Mouse (Mus musculus) heart, postnatal 14 days (tissue): ENCODE data around the gene Pla2g12b. TPM values are rescaled to one million over a fixed set of nuclear protein-coding genes. Genes with fewer than 3 reads are reported as not detected.
"Not testable (repeated sequence)": the region's sequence is repeated elsewhere in the genome, so short reads cannot be mapped to it uniquely, and the experiment has no call there.

ENCODE experiments used
- DNase-seq, 2 experiments: peaks; one replicate each; pipeline ENCODE4 v3.0.0; 2021 to 2022
- intact Hi-C: fragments of 180-260 bp; cut with DNase I; formaldehyde crosslinking; loops from one replicate; pipeline ENCODE4 v1.15.1; 2025
- long read RNA-seq, 2 experiments: library from polyadenylated mRNA; stranded (forward); transcript quantifications; one replicate each; pipeline ENCODE4 v2.0.0; 2021
- total RNA-seq, 2 experiments: library from RNA; stranded (reverse); gene quantifications; 2 replicates each; pipeline ENCODE4 v1.2.3; 2021

Pla2g12b gene
- not detected for total RNA-seq
- long read RNA-seq, experiment 1 = 0 reads
- long read RNA-seq, experiment 2 = 0 reads

DNA sequence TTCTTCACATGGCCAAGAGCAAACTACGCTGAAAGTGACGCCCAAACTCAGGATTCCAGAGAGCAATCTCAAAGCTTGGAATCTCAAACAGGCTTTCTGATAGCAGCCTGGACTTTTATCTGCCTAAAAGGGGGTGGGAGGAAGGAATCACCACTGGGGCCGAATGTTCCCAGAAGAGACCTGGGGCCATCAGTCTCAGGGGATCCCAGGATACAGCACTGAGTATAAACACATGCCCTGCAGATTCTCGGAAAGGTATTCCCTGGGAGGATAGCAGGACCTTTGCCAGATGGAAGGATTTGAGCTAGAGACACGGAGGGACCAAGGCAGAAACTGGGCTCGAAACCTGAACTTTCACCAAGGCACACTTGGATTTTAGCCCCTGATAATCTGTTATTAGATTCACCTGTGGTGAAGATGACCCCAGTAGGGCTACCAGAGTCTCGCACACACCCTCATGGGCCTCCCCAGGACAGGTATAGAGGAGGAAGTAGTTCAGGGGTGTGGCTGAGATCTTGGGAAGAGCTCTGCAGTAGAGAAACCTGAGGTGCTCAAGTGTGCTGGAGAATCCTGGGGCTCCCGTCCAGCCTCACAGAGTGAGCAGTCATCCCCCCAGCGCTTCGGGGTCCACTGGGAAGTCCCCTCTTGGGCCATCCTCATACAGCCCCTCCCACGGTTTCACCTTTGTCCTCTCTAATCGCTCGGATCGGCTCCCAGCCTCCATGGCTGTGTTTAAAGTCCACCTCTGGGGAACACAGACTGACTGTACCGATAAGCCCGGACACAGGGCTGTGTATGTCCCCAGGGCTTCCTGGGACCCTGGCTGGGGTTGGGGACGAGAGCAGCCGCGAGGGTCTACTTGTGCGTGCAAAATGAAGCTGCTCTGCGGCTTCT is at the start of gene Pla2g12b:
Gene Pla2g12b (plus strand): TSS at position 762 of the 894 bp plus-strand sequence.
- no peak for DNase-seq
- intact Hi-C loops = no loop called here

DNA sequence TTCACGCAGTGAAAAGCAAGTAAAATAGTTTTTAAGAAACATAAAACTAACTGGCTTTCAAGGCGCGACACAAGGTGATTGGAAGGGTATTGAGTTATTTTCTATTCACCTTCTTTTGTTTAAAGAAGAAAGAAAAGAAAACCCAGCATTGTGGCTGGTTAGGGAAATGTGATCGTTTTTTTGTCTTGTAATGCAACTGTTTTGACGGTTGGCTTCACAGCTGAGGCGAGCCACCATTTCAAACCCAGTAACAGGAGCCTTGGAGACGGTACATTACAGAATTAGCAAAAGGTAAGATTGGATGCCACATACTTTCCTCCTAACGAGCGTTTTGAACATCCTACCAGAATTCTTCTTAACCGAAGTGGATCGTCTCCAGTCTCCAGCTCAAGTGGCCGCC is 49.3 kb upstream of the Pla2g12b start:
- intact Hi-C loops = loop anchor here (2.0 to 10.0 kb wide), 2 partner anchors 57 to 249 kb away; no protein-coding TSS in a partner anchor
- no peak for DNase-seq

DNA sequence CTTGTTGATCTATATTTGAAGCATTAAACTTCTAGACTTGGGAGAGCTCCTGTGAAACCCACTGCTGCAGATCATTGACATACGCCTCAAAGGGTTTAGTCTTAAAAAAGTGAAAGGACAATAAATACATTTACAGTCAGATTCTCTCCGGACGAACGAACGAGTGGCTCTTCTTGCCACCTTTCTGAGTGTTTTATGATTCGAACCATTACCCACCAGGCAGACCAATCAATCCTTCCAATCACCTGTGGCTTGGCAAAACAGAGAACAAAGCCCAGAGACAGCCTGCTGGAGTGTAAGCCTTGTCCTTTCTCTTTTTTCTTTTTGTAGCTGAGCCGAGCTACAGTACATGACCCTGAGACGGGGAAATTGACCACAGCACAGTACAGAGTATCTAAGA is 48.4 kb upstream of the Pla2g12b start:
- intact Hi-C loops = loop anchor here (2.0 to 10.0 kb wide), 3 partner anchors 58 to 250 kb away; no protein-coding TSS in a partner anchor

DNA sequence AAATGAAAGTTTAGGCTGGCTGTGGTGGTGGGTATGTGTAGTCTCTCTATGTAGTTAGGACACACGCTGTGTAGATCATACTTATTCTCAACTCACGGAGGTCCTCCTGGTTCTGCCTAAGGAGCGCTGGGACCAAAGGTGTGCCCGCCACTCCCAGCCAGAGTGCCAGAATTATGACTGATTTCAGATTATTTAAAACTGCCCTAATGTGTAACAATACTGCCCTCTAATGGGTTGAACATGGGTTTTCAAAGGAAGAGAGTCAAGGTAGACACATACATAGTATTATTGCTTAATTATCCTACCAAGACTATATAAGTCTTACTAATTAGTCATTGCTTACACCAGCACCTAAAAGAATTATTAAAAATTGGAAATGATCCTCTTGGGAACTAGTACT is 44.7 kb upstream of the Pla2g12b start:
- intact Hi-C loops = loop anchor here (1.0 to 10.0 kb wide), 4 partner anchors 48 to 254 kb away; no protein-coding TSS in a partner anchor
- DNase-seq = peak in 1 of 2 experiments; percentile 7

More for the DNA sequence above, 48.4 kb upstream of the Pla2g12b start:
- no peak for DNase-seq

DNA sequence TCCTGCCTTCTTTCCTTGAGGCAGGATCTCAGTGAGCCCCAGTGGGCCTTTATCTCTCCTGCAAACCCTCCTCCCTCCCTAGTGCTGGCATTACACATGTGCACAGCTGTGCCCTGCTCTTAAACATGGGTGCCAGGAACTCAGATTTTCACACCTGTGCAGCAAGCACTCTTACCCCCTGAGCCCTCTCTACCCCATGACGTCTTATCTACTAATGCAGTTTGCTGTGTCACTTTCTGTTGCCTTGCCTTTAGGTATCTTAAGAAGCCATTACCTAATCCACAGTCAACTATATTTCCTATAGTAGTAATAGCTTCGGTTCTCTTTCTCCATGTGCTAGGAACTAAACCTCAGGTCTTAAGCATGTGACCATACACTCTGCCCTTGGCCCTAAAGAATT is 40.3 kb upstream of the Pla2g12b start:
- no peak for DNase-seq
- intact Hi-C loops = no loop called here

DNA sequence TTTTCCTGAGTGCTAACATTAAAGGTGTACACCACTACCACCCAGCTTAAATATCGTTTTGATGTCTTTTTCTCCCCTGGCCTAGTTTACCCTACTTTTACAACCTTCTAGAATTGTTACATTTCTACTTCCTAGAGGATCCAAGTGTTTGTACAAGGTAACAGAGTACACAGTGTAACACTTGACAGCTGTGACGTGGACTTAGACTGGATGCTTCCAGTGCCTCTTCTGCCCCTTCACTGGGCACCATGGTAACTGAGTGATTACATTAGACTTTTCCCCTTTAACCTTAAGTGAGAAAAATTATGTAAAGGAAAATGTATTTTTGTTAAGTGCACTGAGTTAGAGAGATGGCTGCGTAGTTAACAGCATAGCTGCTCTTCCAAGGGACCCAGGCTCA is 38.9 kb upstream of the Pla2g12b start:
- no peak for DNase-seq

DNA sequence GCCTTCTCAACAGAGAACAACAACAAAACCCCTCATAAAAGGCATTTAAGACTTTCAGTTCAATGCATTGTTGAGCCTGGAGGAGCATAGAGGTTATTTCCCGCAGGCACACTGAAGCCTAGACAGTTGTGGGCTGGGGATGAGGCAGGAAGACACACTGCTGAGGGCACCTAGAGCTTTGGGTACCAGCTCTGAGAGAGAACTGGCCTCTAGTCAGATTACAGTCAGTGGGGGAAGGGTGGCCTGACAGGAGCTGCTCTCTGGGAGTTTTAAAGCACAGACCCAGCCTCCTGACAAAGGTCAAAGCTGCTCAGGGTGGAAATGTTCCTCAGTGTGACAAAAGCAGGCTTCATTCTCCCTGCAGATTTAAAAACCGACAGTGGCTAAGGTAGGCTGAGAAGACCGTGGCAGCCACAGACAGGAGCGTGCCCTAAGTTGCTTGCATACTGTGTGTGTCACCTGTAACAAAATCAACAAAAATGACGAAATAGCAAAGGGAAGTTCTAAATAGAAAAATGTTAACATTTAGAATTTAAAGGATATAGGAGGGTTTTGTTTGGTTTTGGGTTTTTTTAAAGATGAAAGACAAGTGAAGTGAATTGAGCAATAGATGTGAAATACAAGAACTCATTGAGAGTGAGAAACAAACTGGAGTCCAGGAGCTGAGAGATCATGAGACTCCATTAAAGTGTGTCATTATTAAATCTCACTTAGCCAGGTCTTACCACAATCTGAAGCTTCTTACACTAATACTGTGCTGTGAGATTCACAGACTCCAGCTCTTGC is 37.5 kb upstream of the Pla2g12b start:
- intact Hi-C loops = no loop called here
- DNase-seq = no peak

More for the DNA sequence above, 38.9 kb upstream of the Pla2g12b start:
- intact Hi-C loops = no loop called here

DNA sequence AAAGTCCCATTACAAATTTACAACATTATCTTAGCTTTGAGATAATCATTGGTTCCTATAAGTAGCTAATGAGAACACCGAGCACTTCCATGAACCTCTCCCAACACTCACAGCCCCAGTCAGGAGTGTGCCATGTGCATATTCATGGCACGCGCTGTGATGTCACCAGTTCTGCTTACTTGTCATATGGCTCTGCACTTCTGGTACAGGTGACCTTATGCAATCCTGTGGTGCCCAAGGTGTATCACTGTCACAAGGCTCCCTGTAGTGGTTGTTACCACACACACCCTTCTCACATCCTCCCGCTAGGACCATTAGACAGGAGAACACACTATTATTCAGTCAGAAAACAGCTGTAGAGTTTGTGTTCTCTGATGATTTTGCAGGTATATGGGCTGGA is 36.7 kb upstream of the Pla2g12b start:
- intact Hi-C loops = no loop called here
- no peak for DNase-seq

DNA sequence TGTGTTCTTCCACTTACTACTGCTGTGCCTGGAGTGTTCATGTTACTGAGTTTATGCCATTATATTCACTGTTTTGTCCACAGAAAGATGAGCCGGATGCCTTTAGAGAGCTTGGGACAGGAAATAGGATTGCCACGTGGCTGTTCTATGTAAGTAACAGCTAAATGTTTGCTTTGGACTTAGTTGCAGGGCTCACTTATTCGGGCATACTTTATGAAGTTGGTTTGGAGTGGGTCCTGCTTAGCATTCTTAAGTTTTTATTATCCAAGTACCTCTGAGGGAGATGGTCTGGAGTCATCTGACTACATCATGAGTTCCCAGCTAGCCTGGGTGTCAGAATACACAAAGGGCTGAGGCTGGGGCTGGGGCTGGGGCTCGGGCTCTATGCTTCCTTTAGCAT is 36.3 kb upstream of the Pla2g12b start:
- intact Hi-C loops = no loop called here
- DNase-seq = no peak

DNA sequence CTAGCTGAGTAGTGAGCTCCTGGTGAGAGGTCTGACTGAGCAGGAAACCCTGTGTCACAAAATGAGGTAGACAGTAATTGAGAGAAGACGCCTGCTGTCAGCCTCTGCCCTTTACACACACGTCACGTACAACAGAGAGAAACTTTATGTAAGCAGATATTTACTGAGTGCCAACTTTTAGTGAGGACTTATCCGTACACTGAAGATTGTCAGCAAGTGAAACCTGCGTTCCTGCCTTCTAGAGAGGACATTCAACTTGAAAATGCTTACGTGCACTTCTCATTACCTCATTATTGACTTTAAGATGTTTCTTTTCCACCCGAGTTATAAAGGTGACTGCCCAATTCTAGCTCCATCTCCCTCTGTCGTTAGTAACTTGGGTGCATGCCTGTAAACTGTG is 34.7 kb upstream of the Pla2g12b start:
- no peak for DNase-seq
- intact Hi-C loops = no loop called here

DNA sequence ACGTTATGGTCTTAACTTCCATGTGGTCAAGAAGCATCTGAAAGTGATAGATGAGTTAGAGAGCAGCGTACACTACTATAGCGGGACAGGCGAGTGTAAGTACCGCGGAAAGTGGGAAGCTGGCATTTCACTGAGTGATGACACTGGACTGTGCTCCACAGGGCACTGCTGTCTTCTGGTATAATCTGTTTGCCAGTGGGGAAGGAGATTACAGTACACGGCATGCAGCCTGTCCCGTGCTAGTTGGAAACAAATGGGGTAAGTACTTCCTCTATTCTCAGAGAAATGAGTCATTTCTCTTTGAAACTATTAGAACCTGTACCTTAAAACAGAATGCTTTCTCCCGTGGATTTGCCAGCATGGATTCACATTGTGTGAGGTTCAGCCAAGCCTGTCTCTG is 34.0 kb upstream of the Pla2g12b start:
- DNase-seq = no peak
- intact Hi-C loops = no loop called here

DNA sequence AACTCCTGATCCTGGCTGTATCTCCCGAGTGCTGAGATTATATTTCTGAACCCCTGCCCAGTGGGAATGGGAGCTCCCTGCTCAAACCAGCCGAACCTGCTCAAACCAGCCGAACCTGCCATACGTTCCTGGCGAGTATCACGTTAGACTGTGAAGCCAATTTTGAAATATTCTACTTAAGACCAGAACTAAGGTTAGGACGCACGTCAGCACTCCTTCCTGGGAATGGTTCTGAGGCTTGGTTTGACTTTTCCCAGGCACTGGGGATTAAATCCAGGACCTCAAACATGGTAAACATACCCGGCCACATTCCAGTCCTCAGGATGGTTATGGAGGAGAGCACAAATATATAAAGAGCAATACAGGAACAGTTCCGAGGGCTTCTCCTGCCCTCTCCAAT is 25.6 kb upstream of the Pla2g12b start:
- no peak for DNase-seq
- intact Hi-C loops = no loop called here

DNA sequence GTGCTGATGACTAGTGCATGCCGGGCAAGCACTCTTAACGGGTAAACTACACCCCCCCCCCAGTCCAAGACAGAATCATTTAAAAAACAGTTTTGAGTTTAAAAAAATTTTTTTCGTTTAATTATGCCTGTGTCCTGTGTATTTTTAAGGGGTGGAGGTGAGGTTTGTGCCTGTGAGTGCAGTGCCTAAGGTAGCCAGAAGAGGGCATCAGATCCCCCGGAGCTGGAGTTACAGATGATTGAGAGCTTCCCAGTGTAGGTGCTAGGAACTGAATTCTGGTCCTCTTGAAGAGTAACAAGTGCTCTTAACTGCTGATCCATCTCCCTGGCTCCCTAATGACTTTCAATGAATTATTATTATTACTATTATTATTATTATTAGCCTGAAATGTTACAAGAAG is 24.7 kb upstream of the Pla2g12b start:
- intact Hi-C loops = no loop called here
- no peak for DNase-seq

DNA sequence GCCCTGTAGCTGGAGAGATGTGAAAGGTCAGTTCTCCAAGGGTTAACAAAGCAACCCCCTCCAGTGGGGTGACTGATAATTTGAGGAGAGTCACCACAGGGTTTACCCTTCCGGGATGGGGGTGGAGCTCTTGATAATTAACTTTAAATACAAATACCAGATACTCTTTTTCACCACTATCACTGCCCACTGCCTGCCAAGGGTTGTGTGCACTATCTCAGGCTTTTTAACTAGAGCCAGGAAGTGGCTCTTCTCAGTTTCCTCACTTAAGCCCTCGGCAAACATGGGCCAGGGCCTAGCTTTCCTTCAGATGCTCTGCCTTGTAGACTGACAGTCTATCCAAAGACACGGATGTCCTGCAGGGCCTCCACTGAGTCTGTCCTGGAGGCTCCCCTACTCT is 23.5 kb upstream of the Pla2g12b start:
- DNase-seq = no peak
- intact Hi-C loops = no loop called here

DNA sequence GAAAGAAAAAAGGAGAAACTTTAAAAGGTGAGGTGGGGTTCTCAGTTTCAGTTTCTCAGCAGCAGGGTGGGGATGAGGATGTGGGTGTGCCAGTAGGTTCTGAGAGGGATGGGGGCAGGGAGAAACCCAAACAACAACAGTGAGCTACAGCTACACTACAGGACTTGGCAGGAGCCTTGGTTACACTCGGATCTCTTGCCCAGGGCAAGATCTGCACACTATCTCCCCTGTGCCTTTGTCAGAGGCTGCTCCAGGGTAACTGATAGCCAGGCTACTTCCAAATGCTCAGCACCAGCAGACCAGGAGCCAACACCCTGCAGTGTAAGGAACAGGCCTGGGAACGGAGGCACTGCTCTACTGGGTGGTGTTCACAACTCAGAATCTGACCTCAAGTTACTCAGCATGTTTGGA is 23.0 kb upstream of the Pla2g12b start:
- no peak for DNase-seq
- intact Hi-C loops = no loop called here

DNA sequence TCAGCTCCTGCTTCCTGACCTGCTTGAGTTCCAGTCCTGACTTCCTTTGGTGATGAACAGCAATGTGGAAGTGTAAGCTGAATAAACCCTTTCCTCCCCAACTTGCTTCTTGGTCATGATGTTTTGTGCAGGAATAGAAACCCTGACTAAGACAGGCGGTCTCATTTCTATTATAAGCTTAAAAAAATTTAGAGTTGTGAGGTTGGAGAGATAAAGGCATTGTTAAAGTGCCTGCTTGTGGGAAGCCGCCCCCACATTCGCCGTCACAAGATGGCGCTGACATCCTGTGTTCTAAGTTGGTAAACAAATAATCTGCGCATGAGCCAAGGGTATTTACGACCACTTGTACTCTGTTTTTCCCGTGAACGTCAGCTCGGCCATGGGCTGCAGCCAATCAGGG is 21.9 kb upstream of the Pla2g12b start:
- intact Hi-C loops, DNase-seq: not testable (repeated sequence)

DNA sequence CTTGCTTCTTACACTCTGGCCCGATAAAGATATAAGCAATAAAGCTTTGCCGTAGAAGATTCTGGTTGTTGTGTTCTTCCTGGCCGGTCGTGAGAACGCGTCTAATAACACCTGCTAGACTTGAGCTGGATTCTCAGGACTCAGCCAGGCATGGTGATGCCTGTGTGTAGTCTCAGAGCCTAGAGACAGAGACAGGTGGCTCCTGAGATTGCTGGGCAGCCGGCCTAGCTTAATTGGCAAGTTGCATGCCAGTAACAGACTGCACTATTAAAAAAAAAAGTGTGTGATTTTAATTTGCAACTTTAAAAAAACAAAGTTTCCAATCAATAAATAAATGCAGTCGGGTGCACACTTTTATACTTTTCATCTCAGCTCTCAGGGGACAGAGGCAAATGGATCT is 16.5 kb upstream of the Pla2g12b start:
- no peak for DNase-seq
- intact Hi-C loops = no loop called here

DNA sequence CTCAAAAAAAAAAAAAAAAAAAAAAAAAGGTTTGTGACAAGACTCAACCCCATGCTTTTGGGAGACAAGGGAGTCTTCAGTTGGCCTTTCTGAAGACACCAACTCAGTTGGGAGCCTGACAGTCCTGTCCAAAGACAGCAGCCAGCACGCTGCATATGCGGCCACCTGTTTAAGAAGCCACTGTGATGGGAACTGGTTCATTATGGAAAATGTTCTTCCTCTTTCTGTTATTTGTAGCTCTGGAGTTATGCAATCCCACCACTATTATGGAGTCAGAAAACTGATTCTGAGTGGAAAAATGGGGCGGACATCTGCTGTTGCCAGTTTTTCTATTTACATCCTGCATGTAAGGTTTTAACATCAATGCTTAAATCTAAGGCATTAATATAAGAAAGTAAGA is 13.8 kb upstream of the Pla2g12b start:
- intact Hi-C loops = no loop called here
- no peak for DNase-seq

DNA sequence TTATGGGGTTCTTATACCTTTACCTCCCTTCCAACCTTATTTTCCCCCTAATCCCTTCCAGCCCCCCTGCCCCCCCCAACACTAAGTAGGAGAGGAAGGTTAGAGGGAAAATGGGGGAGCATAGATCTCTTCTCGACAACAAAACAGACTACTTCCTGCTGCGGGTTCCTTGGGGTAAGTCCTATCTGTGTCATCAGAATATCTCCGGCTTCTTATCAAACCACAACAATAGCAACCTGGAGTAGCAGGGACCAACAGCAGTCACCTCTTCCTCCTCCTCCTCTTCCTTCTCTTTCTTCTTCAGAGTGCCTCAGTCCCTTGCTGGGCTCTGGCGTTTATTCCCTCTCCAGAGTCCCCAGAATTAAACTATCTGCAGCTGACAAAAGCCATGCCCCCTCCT is 11.6 kb upstream of the Pla2g12b start:
- intact Hi-C loops = no loop called here
- DNase-seq = no peak

DNA sequence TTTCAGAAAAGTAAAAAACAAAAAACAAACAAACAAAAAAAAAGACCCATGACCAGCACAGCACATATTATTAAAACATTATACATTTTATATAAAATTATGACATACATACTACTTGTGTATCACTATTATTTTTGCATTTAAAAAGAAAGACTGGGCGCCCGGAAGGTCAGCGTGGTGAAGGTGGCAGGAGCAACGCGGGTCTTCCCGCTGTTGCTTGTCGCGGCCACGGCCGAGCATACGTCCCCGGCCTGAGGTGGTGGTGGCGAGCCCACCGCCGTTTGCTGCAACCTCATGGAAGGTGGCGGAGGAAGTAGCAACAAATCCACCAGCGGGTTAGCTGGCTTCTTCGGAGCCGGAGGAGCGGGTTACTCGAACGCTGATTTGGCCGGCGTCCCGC is 8.0 kb upstream of the Pla2g12b start, which contains the start of gene Gm10273:
Gene Gm10273 (plus strand): TSS at position 172 of the 400 bp plus-strand sequence.
- DNase-seq, intact Hi-C loops: not testable (repeated sequence)

DNA sequence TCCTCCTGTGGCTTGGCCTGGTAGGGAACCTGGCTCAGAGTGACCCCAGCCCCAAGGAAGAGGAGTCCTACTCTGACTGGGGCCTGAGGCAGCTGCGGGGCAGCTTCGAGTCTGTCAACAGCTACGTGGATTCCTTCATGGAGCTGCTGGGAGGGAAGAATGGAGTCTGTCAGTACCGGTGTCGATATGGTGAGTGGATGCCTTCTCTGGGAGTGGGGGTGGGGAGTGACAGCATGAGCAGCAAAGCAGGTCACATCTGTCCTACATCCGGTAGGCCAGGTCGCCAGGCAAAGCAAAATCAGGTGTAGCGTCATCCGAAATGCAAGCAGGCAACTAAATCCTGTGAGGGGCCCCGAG is 311 bp downstream of the Pla2g12b start:
- intact Hi-C loops = no loop called here
- DNase-seq = no peak
